Mouse (Mus musculus): ENCODE measurements around the gene Cd9.

The Cd9 gene

DNA sequence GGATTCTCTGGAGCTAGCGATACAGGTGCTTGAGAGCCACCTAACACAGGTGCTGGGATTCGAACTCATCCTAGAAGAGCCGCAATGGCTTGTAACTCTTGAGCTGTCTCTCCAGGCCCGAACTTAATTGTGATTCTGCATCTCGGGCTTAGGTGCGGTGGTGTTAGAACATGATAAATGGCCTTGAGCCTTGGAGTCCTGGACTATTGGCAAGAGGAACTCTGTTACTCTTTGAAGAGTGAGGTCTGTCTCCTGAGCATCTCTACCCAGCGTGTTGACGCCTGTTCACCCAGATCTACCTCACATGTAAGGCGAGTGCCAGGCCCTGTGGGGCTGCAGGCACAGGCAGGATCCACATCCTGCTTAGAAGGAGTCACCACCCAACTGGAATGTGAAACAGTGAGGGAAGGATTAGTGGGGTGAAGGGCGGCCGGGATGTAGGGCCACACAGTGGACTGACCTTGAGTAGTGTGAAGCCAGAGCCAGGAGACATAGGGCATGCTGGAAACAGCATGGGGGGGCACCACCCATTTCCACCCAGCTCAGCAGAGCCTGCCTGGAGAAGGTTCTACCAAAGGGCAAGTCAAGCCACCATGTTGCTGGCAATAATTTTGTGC is 8.7 kb upstream of the Cd9 start:
- DNase-seq (ENCODE audit: low read depth, low spot score), result peak; percentile 57

DNA sequence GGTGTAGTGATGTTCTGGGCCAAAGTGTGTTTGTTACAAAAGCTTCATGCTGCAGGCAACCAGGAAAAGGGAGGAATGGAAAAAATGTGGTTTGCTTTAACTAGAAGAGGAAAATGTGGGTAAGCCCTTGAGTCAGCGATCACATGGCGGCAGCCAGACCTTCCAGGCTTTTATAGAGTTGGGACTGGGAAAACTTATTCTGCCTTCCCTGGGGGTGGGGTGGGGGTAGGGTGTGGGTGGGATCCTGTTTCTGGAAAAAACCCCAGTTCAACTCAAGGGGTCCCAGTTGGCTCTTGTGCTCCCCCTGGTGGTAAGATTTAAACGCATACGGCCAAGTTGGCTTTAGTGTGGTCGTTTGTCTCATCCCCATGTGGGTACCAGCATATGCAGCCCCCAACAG is 3.5 kb upstream of the Cd9 start:
- DNase-seq (ENCODE audit: low read depth, low spot score), result peak; percentile 87

DNA sequence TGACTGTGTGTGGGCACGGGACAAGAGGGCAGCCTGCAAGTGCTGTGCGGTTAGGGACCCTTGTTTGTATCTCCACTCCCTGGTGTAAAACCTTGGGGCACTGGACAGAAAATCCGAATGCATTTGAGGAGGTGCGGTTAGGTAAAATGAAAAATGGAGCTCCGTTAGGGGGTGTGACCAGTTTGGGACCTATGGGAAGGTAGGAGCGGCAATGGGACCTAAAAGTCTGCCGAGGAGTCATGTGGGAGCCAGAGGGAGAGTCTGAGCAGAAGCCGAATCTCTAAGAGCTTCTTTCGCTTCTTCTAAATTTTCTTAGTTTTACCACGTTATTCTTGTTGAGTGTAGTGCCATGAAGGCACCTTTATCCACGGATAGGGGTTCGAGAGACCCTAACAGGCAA is 1.8 kb upstream of the Cd9 start:
- DNase-seq (ENCODE audit: low read depth, low spot score), result no peak

DNA sequence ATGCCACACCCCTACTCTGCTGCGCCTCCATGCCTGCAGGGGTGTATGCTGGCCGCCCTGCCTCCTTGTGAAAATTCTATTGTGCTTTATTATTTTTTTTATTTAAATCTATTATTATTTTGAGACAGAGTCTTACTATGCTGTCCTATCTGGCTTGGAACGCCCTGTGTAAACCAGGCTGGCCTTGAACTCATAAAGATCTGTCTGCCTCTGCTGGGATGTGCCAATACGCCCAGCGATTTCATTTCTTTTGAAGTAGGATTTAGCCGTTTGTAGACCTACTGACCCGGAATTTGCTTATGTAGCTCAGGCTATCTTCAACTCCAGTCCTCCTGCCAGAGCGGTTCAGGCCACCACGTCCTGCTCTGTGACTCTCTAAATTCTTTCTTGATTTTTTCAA is 770 bp upstream of the Cd9 start:
- DNase-seq (ENCODE audit: low read depth, low spot score), result no peak

DNA sequence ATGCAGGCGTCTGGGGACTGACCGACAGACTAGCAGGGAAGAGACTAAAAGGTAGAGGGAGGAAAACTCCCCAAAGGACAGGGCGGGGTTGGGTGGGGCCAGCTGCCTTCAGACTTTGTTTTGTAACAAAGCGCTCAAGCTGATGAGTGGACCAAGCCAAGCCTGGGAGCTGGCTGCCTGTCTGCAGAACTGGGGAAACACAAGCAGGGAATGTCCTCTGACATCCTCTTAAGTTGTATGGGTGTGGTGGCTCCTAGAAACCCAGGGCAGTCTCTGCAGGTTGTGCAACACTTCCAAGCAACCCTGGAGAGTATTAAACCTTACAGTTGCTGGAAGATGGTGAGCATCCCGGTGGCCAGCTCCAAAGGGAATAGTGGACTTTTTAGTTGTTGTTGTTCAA is 1.4 kb downstream of the Cd9 start:
- DNase-seq (ENCODE audit: low read depth, low spot score), result peak; percentile 76

DNA sequence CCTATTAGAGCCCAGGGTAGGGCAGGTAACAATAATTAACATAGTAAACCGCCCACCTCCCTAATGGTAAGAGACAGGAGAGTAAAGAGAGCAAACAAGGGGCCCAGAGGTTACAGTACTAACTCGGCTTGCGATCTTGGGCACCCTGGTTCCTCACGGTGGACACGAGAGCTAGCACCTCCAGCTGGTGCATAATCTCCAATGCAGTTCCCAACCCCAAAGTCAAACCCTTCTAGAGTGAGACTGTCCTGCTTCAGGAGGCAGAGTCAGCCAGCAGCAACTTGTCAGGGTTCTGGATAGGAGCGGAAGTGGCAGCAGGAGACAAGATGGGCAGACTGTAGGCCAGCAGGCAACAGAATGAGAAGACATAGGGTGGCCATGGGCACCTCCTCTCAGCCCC is 1.9 kb downstream of the Cd9 start:
- DNase-seq (ENCODE audit: low read depth, low spot score), result no peak

DNA sequence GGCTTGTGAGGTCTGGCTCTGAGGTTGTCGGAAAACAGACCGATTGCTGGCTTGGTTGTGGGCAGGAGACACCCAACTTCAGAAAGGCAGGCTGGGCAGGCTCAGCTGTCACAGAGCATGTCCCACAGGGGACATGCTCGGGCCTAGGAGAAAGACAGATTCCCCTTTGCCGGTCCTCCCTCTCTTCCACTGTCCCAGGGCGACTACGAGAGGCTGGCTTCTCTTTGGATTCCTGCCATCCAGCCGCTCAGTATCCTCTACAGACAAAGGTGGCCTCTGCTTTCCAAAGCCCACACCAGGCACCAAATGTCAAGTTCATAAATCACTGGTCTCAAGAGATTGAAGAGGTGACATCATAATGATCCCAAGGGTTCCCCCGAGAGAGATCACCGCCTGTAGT is 2.6 kb downstream of the Cd9 start:
- no peak for DNase-seq (ENCODE audit: low read depth, low spot score)

DNA sequence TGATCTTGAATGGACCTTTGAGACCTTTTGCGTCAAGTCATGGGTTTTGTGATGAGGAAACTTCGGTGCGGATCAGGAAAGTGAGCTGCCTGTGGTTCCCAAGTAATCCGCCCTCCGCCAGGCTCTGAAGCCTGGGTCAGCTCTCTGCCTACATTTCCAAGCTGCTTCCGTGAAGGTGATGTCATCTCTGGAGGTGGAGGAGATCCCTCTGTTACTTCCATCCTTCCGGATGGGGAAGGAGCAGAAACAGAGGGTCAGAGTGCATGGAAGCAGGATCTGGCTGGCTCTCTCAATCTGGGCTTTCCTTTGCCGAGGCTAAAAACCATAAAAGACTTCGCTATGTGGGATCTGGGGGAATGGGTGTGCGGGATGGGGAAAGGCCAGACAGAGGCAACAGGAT is 3.2 kb downstream of the Cd9 start:
- DNase-seq (ENCODE audit: low read depth, low spot score), result peak; percentile 66

DNA sequence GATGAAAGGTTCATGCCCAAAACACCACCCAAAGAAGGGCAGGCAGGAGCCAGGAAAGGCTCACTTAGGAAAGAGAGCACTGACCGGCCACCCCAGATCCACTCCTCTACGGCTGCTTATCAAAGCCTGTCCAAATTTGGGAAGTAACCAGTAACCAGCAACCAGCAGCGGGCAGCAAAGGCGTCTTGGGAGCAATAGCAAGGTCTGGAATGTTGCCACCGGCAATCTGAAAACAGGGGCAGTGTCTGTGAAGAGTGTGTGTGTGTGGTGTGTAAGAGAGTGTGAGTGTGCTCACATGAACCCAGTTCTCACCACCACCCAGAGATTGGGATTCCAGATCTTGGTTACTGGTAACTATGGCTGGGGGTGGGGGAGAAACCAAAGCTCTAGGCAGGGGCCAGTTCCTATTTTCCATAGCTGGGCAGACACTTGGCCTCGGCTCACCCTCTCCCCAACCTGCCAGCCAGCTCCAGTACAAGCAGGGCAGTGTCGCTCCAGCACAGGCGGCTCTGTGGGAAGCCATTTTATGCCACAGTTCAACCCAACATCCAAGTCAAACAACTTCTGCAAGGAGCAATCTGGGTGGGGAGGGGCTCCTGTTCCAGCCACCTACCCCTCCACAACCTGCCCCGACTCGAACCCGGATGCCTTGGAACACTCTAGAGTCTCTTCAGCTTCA is 4.6 kb downstream of the Cd9 start:
- DNase-seq (ENCODE audit: low read depth, low spot score), result peak; percentile 75

DNA sequence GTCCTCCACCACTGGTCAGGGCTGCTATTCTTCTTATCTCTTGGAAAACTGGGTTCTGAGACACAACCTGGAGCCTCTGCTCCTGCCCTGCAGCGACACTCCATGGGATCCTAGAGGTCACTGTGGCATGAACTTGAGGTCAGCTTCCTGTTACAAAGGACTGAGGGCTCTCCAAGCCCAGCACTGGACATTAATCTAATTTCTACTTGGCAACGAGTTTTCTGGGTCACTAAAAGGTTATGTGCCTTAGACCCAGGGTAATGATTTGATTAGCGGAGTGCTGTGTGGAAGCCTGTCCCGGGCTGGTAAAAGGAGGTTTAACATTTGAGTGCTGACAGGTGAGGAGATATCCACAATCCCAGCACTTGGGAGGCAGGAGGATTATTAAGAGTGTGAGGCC is 9.0 kb downstream of the Cd9 start:
- DNase-seq (ENCODE audit: low read depth, low spot score), result no peak

DNA sequence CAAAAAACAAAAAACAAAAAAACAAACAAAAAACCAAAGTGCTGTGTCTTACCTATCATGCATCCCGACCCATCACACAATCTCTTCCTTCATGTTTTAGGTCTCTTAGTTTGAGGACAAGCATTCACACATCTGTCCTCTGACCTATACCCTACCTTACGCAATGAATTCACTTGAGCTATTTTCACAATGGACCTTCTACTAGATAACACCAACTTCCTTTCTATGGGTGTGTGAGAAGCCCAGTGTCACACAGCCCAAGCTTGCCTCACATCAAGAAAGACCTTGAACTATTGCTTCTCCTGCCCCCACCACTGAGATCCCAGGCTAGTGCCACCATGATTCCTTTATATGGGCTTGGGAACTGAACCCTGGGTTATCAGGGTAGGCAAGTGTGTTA is 9.9 kb downstream of the Cd9 start:
- DNase-seq (ENCODE audit: low read depth, low spot score), result no peak

DNA sequence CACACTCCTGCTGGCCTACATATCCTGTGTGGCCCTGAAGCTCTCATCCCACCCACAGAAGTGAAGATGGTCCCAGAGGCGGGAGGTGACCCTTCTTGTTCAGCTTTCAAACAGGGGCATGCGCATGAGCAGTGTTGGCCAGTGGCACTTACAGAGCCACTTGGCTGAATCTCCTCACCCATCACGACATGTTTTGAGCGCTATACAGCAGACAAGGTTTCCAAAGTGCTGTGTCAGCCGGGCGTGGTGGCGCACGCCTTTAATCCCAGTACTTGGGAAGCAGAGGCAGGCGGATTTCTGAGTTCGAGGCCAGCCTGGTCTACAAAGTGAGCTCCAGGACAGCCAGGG is 10.3 kb downstream of the Cd9 start:
- peak; percentile 55 for DNase-seq (ENCODE audit: low read depth, low spot score)

DNA sequence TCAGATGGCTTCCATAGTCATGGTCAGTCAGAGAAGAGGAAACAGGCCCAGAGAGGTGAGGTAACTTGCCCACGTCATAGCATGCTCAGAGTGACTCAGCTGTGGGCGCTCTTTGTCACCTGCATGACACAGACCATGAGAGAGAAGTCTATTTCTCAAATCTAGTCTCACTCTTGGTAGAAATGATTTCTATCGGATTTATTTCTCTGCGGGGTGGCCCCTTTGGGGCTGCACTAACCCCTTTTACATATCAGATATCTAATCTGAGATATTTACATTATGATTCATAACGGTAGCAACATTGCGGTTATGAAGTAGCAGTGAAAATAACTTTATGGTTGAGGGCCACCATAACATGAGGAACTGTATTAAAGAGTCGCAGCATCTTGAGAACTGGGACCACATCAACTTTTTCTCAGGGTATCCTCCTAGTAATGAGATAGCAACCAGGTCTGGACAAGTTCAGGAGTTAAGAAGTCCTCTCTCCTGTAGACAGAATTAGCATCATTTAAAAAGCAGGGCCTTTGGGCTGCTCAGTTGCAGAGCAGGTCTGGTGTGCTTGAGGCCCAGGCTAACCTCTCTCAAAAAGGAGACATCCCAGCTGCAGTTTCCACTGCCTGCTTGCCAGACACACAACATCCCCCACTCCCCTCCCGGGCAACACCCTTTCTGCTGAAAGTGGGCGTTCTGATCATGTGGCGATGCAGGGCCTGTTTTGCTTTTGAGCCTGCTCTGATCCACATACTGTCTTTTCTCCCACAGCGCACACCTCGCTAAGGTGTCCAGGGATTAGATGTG is 10.9 kb downstream of the Cd9 start:
- peak; percentile 74 for DNase-seq (ENCODE audit: low read depth, low spot score)

DNA sequence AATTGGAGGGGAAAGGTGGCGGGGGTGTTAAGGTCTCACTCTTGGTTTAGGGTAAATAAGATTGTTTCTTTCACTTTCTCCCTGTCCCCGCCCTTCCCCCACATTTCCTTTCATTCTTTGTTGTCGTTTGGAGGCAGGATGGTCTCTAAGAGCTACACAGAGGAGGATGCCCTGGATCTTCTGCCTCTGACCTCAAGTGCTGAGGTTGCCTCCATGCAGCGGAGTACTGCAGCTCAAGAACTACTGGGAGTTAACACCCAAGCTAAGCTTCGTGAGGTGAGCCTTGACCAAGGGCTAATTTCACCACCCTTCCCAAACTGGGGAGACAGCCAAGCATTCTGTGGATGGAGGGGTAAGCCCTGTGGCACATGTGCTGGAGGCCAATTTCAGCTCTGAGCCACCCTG is 12.2 kb downstream of the Cd9 start:
- DNase-seq (ENCODE audit: low read depth, low spot score), result peak; percentile 81

DNA sequence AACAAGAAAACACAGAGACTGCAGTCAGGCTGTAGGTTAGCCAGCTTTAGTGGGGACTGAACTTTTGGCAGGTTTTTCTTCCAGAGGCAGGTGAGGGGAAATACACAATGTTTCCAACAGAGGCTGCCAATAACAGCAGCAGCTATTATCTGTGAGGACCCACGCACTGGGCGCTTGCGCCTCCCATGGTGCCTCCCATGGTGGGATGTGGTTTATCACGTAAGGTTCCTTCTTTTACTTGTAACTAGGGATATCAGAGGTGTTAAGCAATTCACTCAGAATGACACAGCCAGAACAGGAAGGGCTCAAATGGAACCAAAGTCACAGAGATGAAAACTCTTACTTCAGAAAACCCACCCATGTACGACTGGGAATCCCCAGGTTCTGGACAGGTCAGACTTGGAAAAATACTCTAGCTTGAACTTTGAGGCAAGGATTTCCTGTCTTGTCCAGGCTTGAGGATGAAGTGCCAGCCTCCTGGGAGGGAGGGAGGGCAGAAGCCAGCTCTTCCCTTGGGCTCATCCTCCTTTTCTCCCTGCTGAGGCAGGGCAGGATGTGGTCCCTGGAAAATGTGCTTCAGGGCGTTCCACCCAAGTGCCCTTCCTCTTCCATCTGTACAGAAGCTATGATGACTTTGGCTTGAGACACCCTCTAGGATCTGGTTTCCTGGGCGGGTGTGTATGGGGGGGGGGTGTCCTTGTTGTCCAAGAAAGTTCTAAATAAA is 12.8 kb downstream of the Cd9 start:
- DNase-seq (ENCODE audit: low read depth, low spot score), result peak; percentile 72

DNA sequence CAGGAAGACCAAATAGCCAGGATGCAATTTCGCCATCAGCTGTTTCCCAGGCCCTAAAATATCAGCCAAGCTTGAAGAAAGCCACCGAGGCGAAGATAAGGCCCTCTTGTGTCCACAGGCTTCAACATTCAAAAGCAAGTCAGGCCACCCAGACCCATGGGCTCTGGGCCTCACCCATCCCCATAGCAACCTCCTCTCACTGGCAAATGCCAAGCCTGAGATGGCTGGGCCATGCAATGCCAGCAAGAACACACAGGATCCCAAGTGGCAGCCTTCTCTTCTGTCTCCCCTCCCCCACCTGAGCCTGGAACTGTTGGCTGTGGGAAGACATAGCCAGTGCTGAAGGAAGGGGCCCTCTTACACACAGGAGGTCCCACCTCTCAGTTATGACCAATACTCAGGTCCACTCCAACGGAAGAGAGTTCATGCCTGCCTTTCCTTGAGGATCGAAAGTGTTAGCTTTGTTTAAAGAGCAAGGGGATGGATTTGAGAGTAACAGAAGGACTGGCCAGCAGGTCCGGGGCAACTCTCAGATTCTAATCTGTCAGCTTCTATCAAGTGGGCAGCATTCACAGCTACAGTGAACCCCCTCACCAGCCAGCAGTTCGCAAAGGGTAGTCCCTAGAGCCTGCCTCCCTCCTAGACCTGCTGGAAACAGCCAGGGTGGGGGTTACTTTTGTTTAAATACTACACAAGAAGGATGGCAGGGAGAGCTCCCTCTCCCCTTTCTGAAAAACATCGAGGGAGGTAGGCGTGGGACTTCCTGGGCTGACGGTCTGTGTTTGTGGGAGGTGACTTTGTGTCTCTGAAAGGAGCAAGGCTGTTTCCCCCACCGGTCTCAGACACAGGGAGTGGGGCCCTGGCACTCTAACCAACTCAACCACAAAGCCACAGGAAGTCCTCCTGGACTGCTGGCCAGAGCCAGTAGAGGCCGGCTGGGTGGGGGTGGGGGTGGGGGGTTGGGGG is 13.9 kb downstream of the Cd9 start:
- peak; percentile 80 for DNase-seq (ENCODE audit: low read depth, low spot score)

DNA sequence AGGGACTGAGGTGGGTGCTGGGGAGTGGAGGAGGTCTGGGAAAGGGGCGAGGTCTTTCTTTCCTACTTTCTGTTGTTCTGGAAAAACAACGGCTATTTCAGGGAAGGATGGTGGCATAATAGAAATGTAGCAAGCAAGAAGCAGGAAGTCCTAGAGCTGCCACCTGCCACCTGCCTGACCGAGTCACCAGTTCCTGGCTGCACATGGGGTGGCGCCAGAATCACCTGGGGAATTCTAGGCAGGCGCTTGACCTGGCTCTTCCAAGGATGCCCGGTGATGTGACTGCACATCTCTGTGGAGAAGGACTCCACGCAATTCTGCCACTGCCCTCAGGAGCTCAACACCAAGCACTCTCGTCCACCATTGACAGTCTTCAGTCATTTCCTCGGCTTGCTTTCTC is 15.2 kb downstream of the Cd9 start:
- no peak for DNase-seq (ENCODE audit: low read depth, low spot score)

DNA sequence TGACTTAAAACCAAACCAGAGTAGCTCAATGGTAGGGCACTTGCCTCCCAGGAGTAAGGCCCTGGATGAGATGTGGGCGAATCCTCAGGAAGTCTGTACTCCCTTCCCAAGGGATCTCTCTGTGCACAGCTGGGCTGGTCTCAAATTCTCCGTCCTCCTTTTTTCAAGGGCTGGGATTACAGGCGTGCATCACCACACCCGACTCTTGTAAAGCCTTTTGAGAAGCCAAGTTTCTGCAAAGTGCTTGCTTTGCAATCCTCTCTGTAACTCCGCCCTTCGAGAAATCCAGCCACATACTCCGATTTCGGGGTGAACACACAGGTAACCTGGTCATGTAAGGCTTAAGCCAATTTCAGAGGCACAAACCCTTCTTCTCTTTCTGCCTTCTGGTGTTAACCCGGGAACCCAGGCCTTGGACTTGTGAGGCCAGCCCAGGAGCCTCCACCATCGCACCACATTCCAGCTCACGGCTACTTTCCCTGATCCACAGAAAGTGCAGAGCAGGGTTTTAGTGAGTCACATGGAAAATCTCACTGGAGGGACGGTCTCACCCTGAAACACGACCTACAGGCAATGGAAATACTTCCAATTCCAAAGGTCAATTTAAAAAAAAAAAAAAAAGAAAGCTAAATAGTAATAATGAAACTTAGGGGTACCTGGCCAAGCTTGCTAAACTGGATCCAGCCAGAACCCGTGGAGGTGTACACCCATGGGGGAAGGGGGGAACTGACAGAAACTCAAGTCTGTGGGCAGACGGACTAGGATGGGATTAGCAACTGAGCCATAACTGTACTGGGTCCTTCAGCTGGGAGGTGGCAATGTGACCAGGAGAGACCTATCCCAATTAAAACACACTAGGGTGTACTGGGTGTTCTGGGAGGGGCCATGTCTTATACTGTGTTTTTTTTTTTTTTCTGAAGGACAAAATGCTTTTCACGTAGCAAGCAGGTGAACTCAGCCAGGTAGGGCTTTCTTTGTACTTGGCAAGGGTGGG is 16.2 kb downstream of the Cd9 start:
- peak; percentile 74 for DNase-seq (ENCODE audit: low read depth, low spot score)

DNA sequence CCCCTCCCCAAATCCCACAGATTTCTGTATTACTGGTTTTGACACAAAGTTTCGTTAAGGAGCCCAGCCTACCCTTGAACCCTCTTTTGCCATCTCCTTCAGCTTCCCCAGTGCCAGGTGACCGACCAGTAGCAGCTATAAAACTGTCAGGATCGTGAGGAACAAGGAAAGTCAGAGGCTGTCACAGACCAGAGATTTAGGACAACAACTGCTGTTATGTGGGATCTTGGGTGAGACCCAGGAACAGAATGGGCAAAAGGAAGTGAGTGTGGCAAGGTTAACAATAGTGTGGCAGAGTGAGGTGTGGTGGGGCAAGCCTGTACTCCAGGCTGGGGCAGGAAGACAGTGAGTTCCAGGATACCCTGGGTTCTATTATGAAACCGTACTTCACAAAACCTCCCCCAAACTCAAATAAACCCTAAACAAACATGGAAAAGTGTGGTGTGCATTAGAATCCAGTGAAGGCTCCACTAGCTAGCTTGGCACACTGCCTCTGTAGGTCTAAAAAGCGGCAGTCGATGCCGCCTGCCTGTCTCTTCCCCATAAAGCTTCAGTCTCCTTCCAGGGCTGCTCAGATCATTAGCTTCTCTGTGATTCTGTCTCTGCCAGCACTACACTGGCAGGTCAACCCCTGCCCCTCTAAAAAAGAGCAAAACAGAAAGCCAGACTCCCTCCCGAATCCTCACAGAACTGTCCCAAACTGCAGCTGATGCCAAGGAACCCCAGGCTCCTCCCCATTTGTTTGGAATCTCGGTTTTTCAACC is 17.6 kb downstream of the Cd9 start:
- DNase-seq (ENCODE audit: low read depth, low spot score), result no peak

All from ES-CJ7 (cell line).